Mouse (Mus musculus) megakaryocyte-erythroid progenitor cell, adult 5-6 weeks (primary cell): Measurements from ENCODE around the gene Olfr494. TPM values are rescaled to one million over a fixed set of nuclear protein-coding genes. Genes with fewer than 3 reads are reported as not detected.

Experiments used
- ATAC-seq: replicated peaks from 2 replicates; pipeline ENCODE4 v1.8.0; 2016; ENCODE audit warnings: mild to moderate bottlenecking, inconsistent platforms; ENCODE audit not compliant: severe bottlenecking, poor library complexity, low FRiP score, low TSS enrichment
- total RNA-seq, 2 experiments: library from RNA; stranded (forward) in 1 of 2; stranded (reverse) in 1 of 2; fragments of 200-1000, 215-1000 nt in 1 of 2; fragments of >200 nt in 1 of 2; fragmentation: Nextera tagmentation in 1 of 2; gene quantifications; 2 replicates each; pipeline ENCODE4 v1.2.3; 2014 to 2017

Olfr494 gene
- total RNA-seq (2014; fragmentation: Nextera tagmentation) (not detected in 2 replicates), total RNA-seq (2017) (not detected in 2 replicates)

DNA sequence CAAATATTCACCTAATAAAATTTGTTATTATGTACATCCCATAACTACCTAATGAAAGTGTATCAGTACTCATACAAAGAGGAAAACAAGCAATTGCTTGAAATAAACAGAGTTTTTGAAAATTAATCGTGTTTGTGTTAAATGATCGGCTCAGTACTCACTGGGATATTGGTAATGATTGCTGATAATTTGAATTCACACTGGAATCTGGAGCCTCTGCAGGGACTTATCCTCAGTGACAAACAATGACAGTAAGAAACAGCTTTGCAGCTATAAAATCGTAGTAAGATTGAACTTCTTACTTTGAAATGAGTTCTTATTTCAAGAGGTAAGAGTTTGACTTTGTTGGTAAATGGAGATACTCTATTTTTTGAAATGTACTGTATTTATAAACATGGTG lies at the start of gene Olfr494:
TSS of gene Olfr494 (plus strand) at position 301 of the 400 bp plus-strand sequence.
- ATAC-seq = no peak

DNA sequence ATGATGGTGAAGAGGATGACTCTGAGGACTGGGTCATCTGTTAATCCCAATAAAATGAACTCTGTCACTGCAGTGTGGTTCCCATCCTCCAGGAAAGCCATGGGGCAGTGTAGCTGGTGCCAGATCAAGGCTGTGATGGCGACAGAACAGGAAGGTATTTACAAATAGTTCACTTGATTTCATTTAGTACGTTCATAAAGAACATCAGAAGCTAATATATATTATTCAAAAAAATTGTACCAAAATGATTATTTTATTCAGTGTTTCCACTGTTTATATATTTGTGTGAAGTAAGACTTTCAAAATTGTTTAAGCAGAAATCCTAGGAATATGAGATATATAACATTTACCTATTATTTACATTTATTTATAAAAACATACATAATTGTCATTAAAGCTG lies 41.6 kb upstream of the Olfr494 start, which contains the start of gene Olfr492:
TSS of gene Olfr492 (minus strand) at position 101 of the 400 bp plus-strand sequence.
- ATAC-seq = no peak

DNA sequence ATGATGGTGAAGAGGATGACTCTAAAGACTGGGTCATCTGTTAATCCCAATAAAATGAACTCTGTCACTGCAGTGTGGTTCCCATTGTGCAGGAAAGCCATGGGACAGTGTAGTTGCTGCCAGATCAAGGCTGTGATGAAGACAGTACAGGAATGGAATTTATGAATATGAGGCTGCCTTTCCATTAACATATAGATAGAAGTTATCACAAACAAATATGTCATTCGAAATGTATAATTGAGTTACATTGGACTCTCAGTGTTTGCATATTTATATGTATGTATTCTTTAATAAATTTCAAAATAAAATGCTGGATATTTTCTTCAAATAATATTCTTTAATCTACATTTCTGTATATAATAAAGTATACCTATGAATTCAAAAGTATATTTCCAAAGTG lies 18.3 kb upstream of the Olfr494 start, which contains the start of gene Olfr493:
TSS of gene Olfr493 (minus strand) at position 101 of the 400 bp plus-strand sequence.
- no peak for ATAC-seq

DNA sequence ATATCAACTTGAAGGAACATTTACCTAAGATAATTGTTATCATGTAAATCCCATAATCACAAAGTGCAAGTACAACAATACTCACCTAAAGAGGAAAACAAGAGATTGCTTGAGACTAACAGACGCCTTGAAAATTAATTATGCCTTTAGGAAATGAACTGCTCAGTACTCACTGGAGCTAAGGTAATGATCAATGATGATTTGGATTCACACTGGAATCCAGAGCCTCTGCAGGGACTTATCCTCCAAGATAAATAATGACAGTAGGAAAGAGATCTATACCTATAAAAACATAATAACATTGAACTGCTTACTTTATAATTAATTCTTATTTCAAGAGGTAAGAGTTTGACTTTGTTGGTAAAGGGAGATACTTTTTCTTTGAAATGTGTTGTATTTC lies 27.7 kb downstream of the Olfr494 start, which contains the start of gene Olfr495:
TSS of gene Olfr495 (plus strand) at position 301 of the 400 bp plus-strand sequence.
- no peak for ATAC-seq

Other genes with a start within 250 kb of the Olfr494 start
- not detected in 2 replicates for gene Olfr484, start 237.9 kb upstream of the Olfr494 start, total RNA-seq (2014; fragmentation: Nextera tagmentation)
- gene Olfr484, start 237.9 kb upstream of the Olfr494 start, total RNA-seq (2017) = not detected in 2 replicates
- not detected in 2 replicates for gene Olfr485, start 205.5 kb upstream of the Olfr494 start, total RNA-seq (2014; fragmentation: Nextera tagmentation)
- gene Olfr485, start 205.5 kb upstream of the Olfr494 start, total RNA-seq (2017) = not detected in 2 replicates
- not detected in 2 replicates for gene Olfr486, start 192.6 kb upstream of the Olfr494 start, total RNA-seq (2014; fragmentation: Nextera tagmentation)
- not detected in 2 replicates for gene Olfr486, start 192.6 kb upstream of the Olfr494 start, total RNA-seq (2017)
- not detected in 2 replicates for gene Olfr487, start 150.7 kb upstream of the Olfr494 start, total RNA-seq (2014; fragmentation: Nextera tagmentation)
- not detected in 2 replicates for gene Olfr487, start 150.7 kb upstream of the Olfr494 start, total RNA-seq (2017)
- gene Olfr488, start 107.0 kb upstream of the Olfr494 start, total RNA-seq (2014; fragmentation: Nextera tagmentation) = not detected in 2 replicates
- gene Olfr488, start 107.0 kb upstream of the Olfr494 start, total RNA-seq (2017) = not detected in 2 replicates
- not detected in 2 replicates for gene Olfr490, start 76.4 kb upstream of the Olfr494 start, total RNA-seq (2014; fragmentation: Nextera tagmentation)
- not detected in 2 replicates for gene Olfr490, start 76.4 kb upstream of the Olfr494 start, total RNA-seq (2017)
- not detected in 2 replicates for gene Olfr491, start 51.9 kb upstream of the Olfr494 start, total RNA-seq (2014; fragmentation: Nextera tagmentation)
- gene Olfr491, start 51.9 kb upstream of the Olfr494 start, total RNA-seq (2017) = not detected in 2 replicates
- not detected in 2 replicates for gene Olfr492, start 41.7 kb upstream of the Olfr494 start, total RNA-seq (2014; fragmentation: Nextera tagmentation)
- not detected in 2 replicates for gene Olfr492, start 41.7 kb upstream of the Olfr494 start, total RNA-seq (2017)
- not detected in 2 replicates for gene Olfr493, start 18.4 kb upstream of the Olfr494 start, total RNA-seq (2014; fragmentation: Nextera tagmentation)
- gene Olfr493, start 18.4 kb upstream of the Olfr494 start, total RNA-seq (2017) = not detected in 2 replicates
- not detected in 2 replicates for gene Olfr495, start 27.8 kb downstream of the Olfr494 start, total RNA-seq (2014; fragmentation: Nextera tagmentation)
- gene Olfr495, start 27.8 kb downstream of the Olfr494 start, total RNA-seq (2017) = not detected in 2 replicates
- not detected in 2 replicates for gene Olfr497, start 55.1 kb downstream of the Olfr494 start, total RNA-seq (2014; fragmentation: Nextera tagmentation)
- gene Olfr497, start 55.1 kb downstream of the Olfr494 start, total RNA-seq (2017) = not detected in 2 replicates
- gene Olfr498, start 100.0 kb downstream of the Olfr494 start, total RNA-seq (2014; fragmentation: Nextera tagmentation) = not detected in 2 replicates
- not detected in 2 replicates for gene Olfr498, start 100.0 kb downstream of the Olfr494 start, total RNA-seq (2017)
- gene Olfr502, start 159.7 kb downstream of the Olfr494 start, total RNA-seq (2014; fragmentation: Nextera tagmentation) = not detected in 2 replicates
- not detected in 2 replicates for gene Olfr502, start 159.7 kb downstream of the Olfr494 start, total RNA-seq (2017)
- gene Olfr503, start 179.2 kb downstream of the Olfr494 start, total RNA-seq (2014; fragmentation: Nextera tagmentation) = not detected in 2 replicates
- gene Olfr503, start 179.2 kb downstream of the Olfr494 start, total RNA-seq (2017) = not detected in 2 replicates
- gene Olfr504, start 200.5 kb downstream of the Olfr494 start, total RNA-seq (2014; fragmentation: Nextera tagmentation) = not detected in 2 replicates
- gene Olfr504, start 200.5 kb downstream of the Olfr494 start, total RNA-seq (2017) = not detected in 2 replicates
- not detected in 2 replicates for gene Olfr506, start 245.5 kb downstream of the Olfr494 start, total RNA-seq (2014; fragmentation: Nextera tagmentation)
- not detected in 2 replicates for gene Olfr506, start 245.5 kb downstream of the Olfr494 start, total RNA-seq (2017)